Comparison of ENCODE assay signal across 14 mouse cellular contexts in the genomic region with DNA sequence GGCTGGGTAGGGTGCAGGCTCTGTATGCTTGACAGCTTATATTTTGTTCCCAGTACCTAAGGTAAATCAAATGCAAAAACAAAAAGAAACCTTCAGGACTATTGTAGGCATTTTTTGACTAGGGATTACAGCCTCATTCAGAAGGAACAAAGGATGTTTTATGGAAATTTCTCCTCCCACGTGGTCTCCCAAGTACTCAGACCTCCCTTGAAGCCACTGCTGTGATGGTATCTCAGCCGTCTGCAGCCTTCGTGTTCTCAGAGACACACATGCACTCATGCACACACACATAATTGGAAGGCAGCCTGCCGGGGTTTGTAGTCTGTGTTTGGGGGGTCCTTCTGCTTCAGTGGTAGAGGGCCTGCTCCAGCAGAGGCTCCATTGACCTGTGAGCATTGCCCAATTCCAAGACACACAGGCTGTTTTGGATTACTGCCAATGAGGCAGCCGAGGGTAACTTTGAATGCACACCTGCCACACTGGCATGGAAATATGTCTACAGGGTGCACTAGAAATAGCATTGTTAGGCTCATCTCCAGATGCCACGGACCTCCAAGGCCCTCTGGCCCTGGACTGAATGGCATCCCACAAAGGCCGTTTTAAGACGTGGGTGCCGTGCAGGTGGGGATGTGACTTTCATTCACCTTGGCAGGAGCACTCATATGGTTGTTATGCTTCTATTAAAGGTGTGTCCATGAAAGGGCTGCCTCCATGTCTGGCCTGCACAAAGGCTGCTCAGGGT. TPM values are rescaled to one million over a fixed set of nuclear protein-coding genes. Genes with fewer than 3 reads are reported as not detected.
DNase-seq lines count a peak whose midpoint lies in the region; ATAC-seq and TF ChIP-seq lines count a peak whose summit lies in the region.
"Had no signal": no experiment of that assay in that cellular context is flagged by ENCODE, and none has a peak within 500 bp of the region (broad histone marks: within the 10 kb centered on the region; RNA-seq: fewer than 3 reads in every experiment).

No protein-coding gene starts in this region.

- no peak overlapping the region for H3K4me3 ChIP-seq in kidney, postnatal 0 days (replicated peaks; ENCODE audit: low read depth, low read length)
- no peak overlapping the region for H3K4me3 ChIP-seq in forebrain, embryonic 10.5 days
- H3K4me3 ChIP-seq in midbrain, embryonic 12.5 days: no peak overlapping the region
- H3K4me3 ChIP-seq: hindbrain, embryonic 15.5 days had no signal

- 51% methylated on average over 9 of the region's 9 CpGs for WGBS in kidney, postnatal 0 days
- 46% methylated on average over 9 of the region's 9 CpGs for WGBS in forebrain, embryonic 10.5 days
- 36% methylated on average over 9 of the region's 9 CpGs for WGBS in midbrain, embryonic 12.5 days

- no peaks in the 10 kb centered on the region for H3K27me3 ChIP-seq in kidney, postnatal 0 days (ENCODE audit: insufficient read depth, low read length)
- peaks cover 54% of the 10 kb centered on the region for H3K27me3 ChIP-seq in forebrain, embryonic 10.5 days (ENCODE audit: poor library complexity, severe bottlenecking)
- peaks cover 35% of the 10 kb centered on the region; the same call in 1 of the 2 replicates for H3K27me3 ChIP-seq in midbrain, embryonic 12.5 days

- H3K27ac ChIP-seq in kidney, postnatal 0 days: no peak overlapping the region
- H3K27ac ChIP-seq in forebrain, embryonic 10.5 days: peak overlapping the region; percentile 26; the same call in 1 of the 2 replicates
- H3K27ac ChIP-seq in midbrain, embryonic 12.5 days (replicated peaks): peak overlapping the region; percentile 35; the same call in 1 of the 2 replicates
- H3K27ac ChIP-seq: hindbrain, embryonic 15.5 days had no signal

- DNase-seq in kidney, postnatal 0 days (ENCODE audit: low spot score): peak; percentile 34
- DNase-seq in kidney, adult 11 months: no peak
- DNase-seq in cerebellum, postnatal 10 days: peak; percentile 38 to 49
- DNase-seq in forebrain, embryonic 10.5 days (ENCODE audit: extremely low spot score, low spot score): peak; percentile 36
- no peak for DNase-seq in layer of hippocampus, adult 11-12 months (ENCODE audit: low spot score)
- DNase-seq in adrenal gland, postnatal 36 days: no peak
- DNase-seq: lung, postnatal 10 days; thymus, postnatal 36 days had no signal

- no peak overlapping the region for H3K4me2 ChIP-seq in kidney, postnatal 0 days (ENCODE audit: low read length)
- no peak overlapping the region for H3K4me2 ChIP-seq in midbrain, embryonic 12.5 days (replicated peaks)
- H3K4me2 ChIP-seq: hindbrain, embryonic 15.5 days had no signal

- no peak for TF ChIP-seq CTCF in kidney, postnatal 0 days (IDR thresholded peaks at IDR 0.05; ENCODE audit: low read depth)

- H3K9ac ChIP-seq in kidney, postnatal 0 days (ENCODE audit: low read depth, low read length): no peak overlapping the region
- H3K9ac ChIP-seq in midbrain, embryonic 12.5 days (replicated peaks): no peak overlapping the region
- H3K9ac ChIP-seq: hindbrain, embryonic 15.5 days had no signal

- ATAC-seq in kidney, postnatal 0 days (replicated peaks; ENCODE audit: low FRiP score, low read depth): no peak; the same call in 1 of the 2 replicates
- peak; percentile 42 for ATAC-seq in midbrain, embryonic 12.5 days (ENCODE audit: low FRiP score, low read depth)

- no peaks in the 10 kb centered on the region for H3K4me1 ChIP-seq in kidney, postnatal 0 days (replicated peaks; ENCODE audit: insufficient read depth, low read length)
- peaks cover 43% of the 10 kb centered on the region for H3K4me1 ChIP-seq in forebrain, embryonic 10.5 days
- H3K4me1 ChIP-seq in midbrain, embryonic 12.5 days: peaks cover 37% of the 10 kb centered on the region

- no peaks in the 10 kb centered on the region for H3K36me3 ChIP-seq in kidney, postnatal 0 days (ENCODE audit: insufficient read depth, low read length)
- H3K36me3 ChIP-seq in forebrain, embryonic 10.5 days (replicated peaks): no peaks in the 10 kb centered on the region
- no peaks in the 10 kb centered on the region for H3K36me3 ChIP-seq in midbrain, embryonic 12.5 days
- H3K36me3 ChIP-seq: hindbrain, embryonic 15.5 days had no signal

- H3K9me3 ChIP-seq in kidney, postnatal 0 days (replicated peaks; ENCODE audit: low read length): no peaks in the 10 kb centered on the region
- H3K9me3 ChIP-seq in forebrain, embryonic 10.5 days: no peaks in the 10 kb centered on the region
- H3K9me3 ChIP-seq in midbrain, embryonic 12.5 days: no peaks in the 10 kb centered on the region
- H3K9me3 ChIP-seq: hindbrain, embryonic 15.5 days had no signal

RNA-seq across cellular contexts. Expression of a gene that starts 41.1 kb away (rescaled TPM):
- not detected in 2 replicates for polyA plus RNA-seq in kidney, postnatal 0 days (2015; fragmentation: Nextera tagmentation; extraction: Ambion mirVana)
- not detected in 2 replicates for polyA plus RNA-seq in forebrain, embryonic 10.5 days (2016; fragmentation: Nextera tagmentation; extraction: Ambion mirVana)
- polyA plus RNA-seq in midbrain, embryonic 12.5 days (2016; fragmentation: Nextera tagmentation; extraction: Ambion mirVana): not detected in 2 replicates
- total RNA-seq in adrenal gland, postnatal 36 days (2021): not detected
- total RNA-seq: heart, adult 8-10 months; layer of hippocampus, adult 18-20 months; left cerebral cortex, postnatal 25 days had no signal
- polyA plus RNA-seq: frontal cortex, adult 2 months; hindbrain, embryonic 15.5 days had no signal

Comparison
In these comparisons a context has a peak if more than half of its experiments do, and no peak if none do; other contexts are left out.
1. DNase-seq: peak in kidney, postnatal 0 days (single experiment), cerebellum, postnatal 10 days (2 of 2) and forebrain, embryonic 10.5 days (single experiment); none in kidney, adult 11 months (single experiment), layer of hippocampus, adult 11-12 months (single experiment) and adrenal gland, postnatal 36 days (0 of 2).